10 mouse cellular contexts compared by ENCODE assay signal in the genomic region with DNA sequence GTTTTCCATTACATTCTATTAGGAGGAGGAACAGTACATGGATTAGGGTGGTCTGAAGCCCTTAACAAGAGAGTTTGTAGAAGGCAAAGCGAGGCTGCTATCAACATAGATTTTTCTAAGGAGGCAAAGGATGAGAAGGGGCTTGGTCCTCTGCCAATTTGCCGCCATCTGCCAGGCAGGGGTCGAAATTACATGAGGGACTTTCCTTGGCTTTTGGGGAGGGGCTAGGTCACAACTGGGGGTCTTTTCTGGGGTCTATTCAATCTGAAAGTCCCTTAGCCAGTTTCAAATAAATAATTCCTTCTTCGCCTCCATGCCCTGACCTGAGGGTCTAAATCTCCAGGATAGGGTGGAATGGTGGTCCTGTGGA. TPM values are rescaled to one million over a fixed set of nuclear protein-coding genes. Genes with fewer than 3 reads are reported as not detected.
DNase-seq lines count a peak whose midpoint lies in the region; ATAC-seq lines count a peak whose summit lies in the region.
"Had no signal": no experiment of that assay in that cellular context is flagged by ENCODE, and none has a peak within 500 bp of the region (broad histone marks: within the 10 kb centered on the region; RNA-seq: fewer than 3 reads in every experiment).

Npas4 (minus strand) TSS at position 61 of the 370 bp plus-strand sequence.

- ATAC-seq in heart, embryonic 13.5 days (ENCODE audit: extremely low read depth, insufficient number of reproducible peaks, low FRiP score, low TSS enrichment), result no peak
- peak; percentile 14; the same call in 1 of the 2 replicates for ATAC-seq in hindbrain, embryonic 13.5 days (ENCODE audit: low FRiP score)
- no peak; the same call in 1 of the 2 replicates for ATAC-seq in midbrain, embryonic 15.5 days (replicated peaks)
- ATAC-seq in frontal cortex, adult (ENCODE audit: low TSS enrichment), result no peak

- peaks cover 51% of the 10 kb centered on the region for H3K4me1 ChIP-seq in heart, embryonic 13.5 days
- H3K4me1 ChIP-seq in embryonic facial prominence, embryonic 10.5 days, result peaks cover 11% of the 10 kb centered on the region
- peaks cover 48% of the 10 kb centered on the region for H3K4me1 ChIP-seq in hindbrain, embryonic 13.5 days (replicated peaks)
- H3K4me1 ChIP-seq in midbrain, embryonic 15.5 days, result peaks cover 57% of the 10 kb centered on the region

- no peaks in the 10 kb centered on the region for H3K9me3 ChIP-seq in heart, embryonic 13.5 days
- no peaks in the 10 kb centered on the region for H3K9me3 ChIP-seq in embryonic facial prominence, embryonic 10.5 days
- H3K9me3 ChIP-seq in hindbrain, embryonic 13.5 days, result no peaks in the 10 kb centered on the region
- no peaks in the 10 kb centered on the region for H3K9me3 ChIP-seq in midbrain, embryonic 15.5 days

- no peak within 1 kb of the TSS for H3K9ac ChIP-seq in heart, embryonic 13.5 days
- peak within 1 kb of the TSS; percentile 78 for H3K9ac ChIP-seq in hindbrain, embryonic 13.5 days
- H3K9ac ChIP-seq in midbrain, embryonic 15.5 days, result peak within 1 kb of the TSS; percentile 50

- H3K4me2 ChIP-seq in heart, embryonic 13.5 days, result peak within 1 kb of the TSS; percentile 62
- H3K4me2 ChIP-seq in hindbrain, embryonic 13.5 days, result peak within 1 kb of the TSS; percentile 76
- peak within 1 kb of the TSS; percentile 70 for H3K4me2 ChIP-seq in midbrain, embryonic 15.5 days

- no peak for DNase-seq in heart, adult 8-10 months (ENCODE audit: low spot score)
- no peak for DNase-seq in embryonic facial prominence, embryonic 10.5 days (ENCODE audit: low spot score)
- DNase-seq in adrenal gland, postnatal 14 days, result no peak
- no peak for DNase-seq in layer of hippocampus, adult 9-11 months
- DNase-seq: gastrocnemius, postnatal 10 days had no signal

- peaks cover 6% of the 10 kb centered on the region; the same call in 1 of the 2 replicates for H3K36me3 ChIP-seq in heart, embryonic 13.5 days
- H3K36me3 ChIP-seq in embryonic facial prominence, embryonic 10.5 days (replicated peaks), result no peaks in the 10 kb centered on the region
- peaks cover 12% of the 10 kb centered on the region for H3K36me3 ChIP-seq in hindbrain, embryonic 13.5 days
- no peaks in the 10 kb centered on the region for H3K36me3 ChIP-seq in midbrain, embryonic 15.5 days (replicated peaks)

- H3K27ac ChIP-seq in heart, embryonic 13.5 days (replicated peaks), result no peak within 1 kb of the TSS
- no peak within 1 kb of the TSS for H3K27ac ChIP-seq in embryonic facial prominence, embryonic 10.5 days (replicated peaks)
- H3K27ac ChIP-seq in hindbrain, embryonic 13.5 days, result peak within 1 kb of the TSS; percentile 77
- H3K27ac ChIP-seq in midbrain, embryonic 15.5 days, result peak within 1 kb of the TSS; percentile 81

- 21% methylated on average over 4 of the region's 4 CpGs for WGBS in heart, embryonic 13.5 days
- WGBS in embryonic facial prominence, embryonic 10.5 days, result 16% methylated on average over 4 of the region's 4 CpGs
- 19% methylated on average over 4 of the region's 4 CpGs for WGBS in hindbrain, embryonic 13.5 days
- 10% methylated on average over 4 of the region's 4 CpGs for WGBS in midbrain, embryonic 15.5 days

- H3K27me3 ChIP-seq in heart, embryonic 13.5 days (replicated peaks), result peaks cover 66% of the 10 kb centered on the region
- H3K27me3 ChIP-seq in embryonic facial prominence, embryonic 10.5 days (replicated peaks; ENCODE audit: low read depth, poor library complexity, severe bottlenecking), result peaks cover 80% of the 10 kb centered on the region
- H3K27me3 ChIP-seq in hindbrain, embryonic 13.5 days, result peaks cover 96% of the 10 kb centered on the region
- H3K27me3 ChIP-seq in midbrain, embryonic 15.5 days (replicated peaks), result peaks cover 41% of the 10 kb centered on the region

- peak within 1 kb of the TSS; percentile 27 for H3K4me3 ChIP-seq in heart, embryonic 13.5 days
- peak within 1 kb of the TSS; percentile 40 for H3K4me3 ChIP-seq in embryonic facial prominence, embryonic 10.5 days
- H3K4me3 ChIP-seq in hindbrain, embryonic 13.5 days, result peak within 1 kb of the TSS; percentile 51
- H3K4me3 ChIP-seq in midbrain, embryonic 15.5 days, result peak within 1 kb of the TSS; percentile 48

RNA-seq across cellular contexts. Expression of gene Npas4, which starts in this region (rescaled TPM):
- polyA plus RNA-seq in heart, embryonic 13.5 days (2015; fragmentation: Nextera tagmentation; extraction: Ambion mirVana), result 0.09 TPM in 2 replicates
- total RNA-seq in heart, adult 8-10 months (2022), result under 1 TPM in 1 of 4 experiments, not detected in 3; 0.08 TPM
- not detected in 2 replicates for polyA plus RNA-seq in embryonic facial prominence, embryonic 10.5 days (2016; fragmentation: Nextera tagmentation; extraction: Ambion mirVana)
- polyA plus RNA-seq in hindbrain, embryonic 13.5 days (2015; fragmentation: Nextera tagmentation; extraction: Ambion mirVana), result 0.34 and 0.39 TPM in 2 replicates
- 0.49 and 0.67 TPM in 2 replicates for polyA plus RNA-seq in midbrain, embryonic 15.5 days (2015; fragmentation: Nextera tagmentation; extraction: Ambion mirVana)
- total RNA-seq in adrenal gland, postnatal 14 days (2021), result 0.26 TPM in 2 replicates
- polyA plus RNA-seq: liver, embryonic 16.5 days had no signal

Comparison
In these comparisons a context has a peak if more than half of its experiments do, and no peak if none do; other contexts are left out.
1. Peak in ATAC-seq, H3K4me3 ChIP-seq, H3K27ac ChIP-seq, H3K9ac ChIP-seq and H3K4me2 ChIP-seq in hindbrain, embryonic 13.5 days; RNA of the gene not detected or under 1 TPM.